Mouse (Mus musculus) frontal cortex, postnatal 10 days (tissue): Measurements from ENCODE around the gene Svbp.

Experiments
- DNase-seq, 2 experiments: peaks; one replicate each; pipeline ENCODE4 v3.0.0; 2022; ENCODE audit warnings: low spot score in 2 of 2, mixed read lengths in 1 of 2

Gene Svbp

GRCm38 (mm10) chr4:119245961-119246360 is 50.9 kb downstream of the Svbp start:
- no peak for DNase-seq

- DNase-seq = no peak
These were observed 51.7 kb downstream of the Svbp start for GRCm38 (mm10) chr4:119246688-119247225.

- DNase-seq = peak in 1 of 2 experiments; percentile 65
These were observed 52.5 kb downstream of the Svbp start for GRCm38 (mm10) chr4:119247462-119248235.

GRCm38 (mm10) chr4:119248407-119248965 is 53.4 kb downstream of the Svbp start:
- DNase-seq = no peak
